Mouse (Mus musculus): ENCODE data around the gene Syvn1. TPM values are rescaled to one million over a fixed set of nuclear protein-coding genes. Genes with fewer than 3 reads are reported as not detected.

Gene Syvn1
- total RNA-seq, 2 experiments from 2014 or later = 15.2 to 16.2 TPM

DNA sequence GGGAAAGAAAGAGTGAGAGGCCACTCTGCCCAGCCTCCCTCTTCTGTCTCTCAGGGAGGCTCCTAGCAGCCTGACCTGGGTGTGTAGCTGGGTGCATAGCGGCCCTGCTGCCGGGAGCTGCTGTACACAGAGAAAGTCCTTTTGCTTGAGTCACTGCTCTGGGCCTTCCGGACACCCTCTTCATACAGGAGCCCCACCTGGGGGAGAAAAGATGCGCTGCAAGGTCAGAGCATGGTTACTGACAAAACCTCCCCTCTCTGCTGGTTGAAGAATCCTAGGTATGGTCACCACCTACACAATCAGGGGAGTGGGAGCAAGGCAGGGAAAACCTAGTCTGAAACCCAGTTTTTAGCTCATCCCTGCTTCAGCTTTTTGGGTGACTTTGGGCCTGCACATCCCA, 22.6 kb downstream of the Syvn1 start:
- no peak for DNase-seq

DNA sequence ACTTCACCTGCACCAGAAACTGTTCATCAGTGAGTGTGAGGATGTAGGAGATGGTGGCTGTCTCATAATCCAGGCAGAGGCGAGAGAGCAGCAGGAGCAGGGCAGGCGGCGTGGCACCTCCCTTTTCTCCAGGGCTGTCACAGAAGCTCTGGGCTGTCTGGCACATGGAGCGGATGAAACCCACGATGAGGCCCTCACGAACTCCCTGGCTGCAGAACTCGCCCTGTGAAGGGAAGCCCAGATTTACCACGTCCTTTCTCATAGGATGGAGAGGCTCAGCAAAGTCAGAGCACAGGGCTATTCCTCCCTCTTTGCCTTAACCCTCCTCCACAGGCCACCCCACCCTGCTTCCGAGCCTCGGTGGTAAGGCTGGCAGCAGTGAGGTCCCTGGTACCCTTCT, 23.5 kb downstream of the Syvn1 start:
- no peak for DNase-seq

DNA sequence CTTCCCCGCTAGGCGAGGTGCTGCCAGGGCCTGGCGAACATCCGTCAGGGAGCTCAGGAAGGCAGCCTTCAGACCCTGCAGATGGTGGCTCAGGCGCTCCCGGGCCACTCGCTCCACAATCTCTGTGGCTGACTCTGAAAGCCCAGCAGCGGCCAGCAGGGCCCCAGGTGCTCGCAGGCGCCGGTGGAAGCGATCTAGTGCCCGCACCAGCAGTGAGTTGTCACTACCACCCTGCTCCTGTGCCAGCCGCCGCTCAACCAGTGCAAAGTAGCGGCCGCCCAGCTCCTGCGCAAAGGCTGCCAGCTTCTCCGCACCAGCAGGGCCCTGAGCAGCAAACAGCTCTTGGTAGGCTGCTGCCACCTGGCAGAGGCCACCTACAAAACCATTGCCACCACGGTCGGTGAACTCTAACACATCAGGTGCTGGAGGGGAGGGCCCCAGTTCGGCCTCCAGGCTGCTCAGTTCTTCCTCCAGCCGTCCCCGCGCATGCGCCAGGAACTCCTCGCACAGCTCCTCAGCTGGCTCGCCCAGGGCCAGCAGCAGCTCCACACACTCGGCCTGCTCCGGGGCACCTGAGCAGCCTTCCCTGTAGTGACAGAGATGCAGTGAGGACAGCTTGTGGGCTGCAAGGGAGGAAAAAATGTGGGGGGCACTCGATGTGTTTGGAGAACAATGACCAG, 24.3 kb downstream of the Syvn1 start:
- no peak for DNase-seq

DNA sequence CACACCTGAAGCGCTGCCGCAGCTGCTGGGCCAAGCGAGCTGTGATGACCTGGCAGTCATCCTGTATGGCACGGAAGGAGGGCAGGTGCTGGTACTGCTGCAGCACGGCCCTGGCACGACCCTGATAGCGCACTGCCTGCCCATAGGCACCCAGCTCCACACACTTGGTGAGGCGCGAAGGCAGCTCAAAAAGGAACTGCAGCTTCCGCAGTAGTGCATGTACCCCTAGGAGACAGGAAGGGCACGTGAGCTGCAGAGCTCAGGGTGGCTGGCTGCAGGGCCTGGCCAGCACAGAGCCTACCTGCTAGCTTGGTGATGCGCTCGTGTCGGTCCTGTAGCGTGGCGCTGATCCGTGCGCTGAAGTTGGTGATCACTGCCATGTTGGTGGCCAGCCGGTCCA, 24.9 kb downstream of the Syvn1 start:
- no peak for DNase-seq

DNA sequence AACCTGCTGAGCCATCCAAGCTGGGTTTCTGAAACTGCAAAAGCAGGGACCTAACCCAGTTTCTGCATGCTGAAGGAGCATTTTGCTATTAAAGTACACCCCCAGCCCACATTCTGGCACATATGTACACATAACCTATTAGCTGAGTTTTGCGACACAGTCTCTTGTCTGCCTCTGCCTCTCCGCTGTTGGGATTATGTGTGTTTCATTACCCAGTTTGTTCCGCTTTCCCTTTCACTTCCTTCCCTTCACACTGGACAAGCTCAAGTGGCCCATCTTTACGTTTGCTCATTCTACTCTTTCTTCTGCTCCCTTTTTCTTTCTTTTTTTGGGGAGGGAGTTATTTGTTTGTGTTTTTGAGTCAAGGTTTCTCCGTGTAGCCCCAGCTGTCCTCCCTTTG, 27.5 kb downstream of the Syvn1 start:
- DNase-seq = no peak

DNA sequence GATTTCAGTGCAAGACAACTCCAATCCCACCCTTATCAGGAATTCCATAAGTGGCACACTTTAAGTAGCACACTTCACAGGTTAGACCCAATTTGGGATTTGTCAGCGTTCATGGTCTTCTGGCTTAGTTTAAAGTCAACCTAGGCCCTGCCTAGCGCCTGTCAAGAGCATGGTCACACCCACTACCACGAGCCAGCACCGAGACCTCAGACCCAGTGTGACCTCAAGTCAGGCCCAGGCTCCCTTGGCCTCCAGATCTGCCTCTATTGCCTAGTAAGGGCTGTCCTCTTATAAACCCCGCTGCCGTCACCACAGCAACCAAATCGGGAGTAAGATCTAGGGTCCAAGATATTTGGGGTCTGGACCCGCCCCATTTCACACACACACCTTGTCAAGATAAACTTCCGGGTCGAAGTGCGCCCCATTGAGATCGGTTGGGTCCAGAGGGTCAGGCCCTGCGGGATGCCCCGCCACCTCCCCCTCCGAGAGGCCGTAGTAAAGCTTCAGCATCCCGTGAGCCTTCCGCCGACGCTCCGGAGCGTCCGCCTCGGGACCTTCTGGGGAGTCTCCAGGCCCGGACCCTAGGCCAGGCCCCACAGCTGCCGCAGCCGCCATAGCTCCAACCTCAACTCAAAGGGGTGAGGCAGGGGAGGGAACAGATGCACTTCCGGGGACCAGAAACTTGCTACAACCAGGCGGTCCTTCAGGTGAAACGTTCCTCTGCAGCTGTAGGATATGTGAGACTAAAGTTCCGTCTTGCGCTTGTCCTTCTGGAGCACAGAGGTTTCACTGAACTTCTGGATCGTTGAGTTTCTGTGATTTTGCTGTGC, 30.4 kb downstream of the Syvn1 start, which contains the start of gene Vps51:
Vps51 (minus strand) TSS at position 668 of the 830 bp plus-strand sequence.
- peak; percentile 83 for DNase-seq

DNA sequence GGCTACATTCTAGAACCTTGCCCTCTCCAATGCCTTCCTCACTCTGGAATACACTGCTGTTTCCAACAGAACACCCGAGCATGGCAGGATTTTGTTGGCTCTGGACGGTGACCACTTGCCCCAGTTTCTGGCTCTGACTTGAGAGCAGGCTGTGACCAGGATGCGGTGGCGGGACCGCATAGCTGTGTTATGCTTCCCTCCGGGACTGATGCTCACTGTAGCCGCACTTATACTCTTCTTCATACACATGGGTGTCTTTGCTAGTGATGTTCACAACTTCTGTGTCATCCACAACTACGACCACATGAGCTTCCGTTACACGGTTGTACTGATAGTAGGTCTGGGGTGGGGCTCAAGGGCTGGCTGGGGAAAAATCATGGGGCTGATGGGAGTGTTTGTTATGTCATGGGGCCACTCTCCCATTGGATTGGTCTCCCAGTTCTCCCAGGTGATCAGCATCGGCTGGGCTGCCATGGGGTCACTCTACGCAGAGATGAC, 33.7 kb downstream of the Syvn1 start, which contains the start of gene Tmem262:
Tmem262 (plus strand) TSS at position 51 of the 498 bp plus-strand sequence.
- no peak for DNase-seq

DNA sequence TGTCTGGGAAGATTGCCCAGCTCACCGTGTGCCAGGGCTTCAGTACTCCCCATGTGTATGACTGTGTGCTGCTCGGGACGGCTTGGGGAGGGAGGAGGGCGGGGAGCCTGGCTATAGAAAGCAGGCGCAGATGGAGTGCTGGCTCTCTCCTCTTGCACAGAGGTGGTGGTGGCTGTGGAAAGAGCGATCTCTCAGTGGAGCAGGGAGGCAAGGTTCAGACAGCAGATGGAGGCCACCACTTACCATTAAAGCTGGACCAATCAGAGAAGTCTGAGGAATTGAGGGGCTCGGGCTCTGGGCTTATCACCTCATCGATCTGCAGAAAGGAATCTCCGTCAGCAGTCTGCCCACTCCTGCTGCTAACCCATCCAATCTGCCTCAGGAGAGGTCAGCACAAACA, 35.8 kb downstream of the Syvn1 start, which contains the start of gene Gm28374:
Gm28374 (minus strand) TSS at position 101 of the 400 bp plus-strand sequence.
- no peak for DNase-seq

DNA sequence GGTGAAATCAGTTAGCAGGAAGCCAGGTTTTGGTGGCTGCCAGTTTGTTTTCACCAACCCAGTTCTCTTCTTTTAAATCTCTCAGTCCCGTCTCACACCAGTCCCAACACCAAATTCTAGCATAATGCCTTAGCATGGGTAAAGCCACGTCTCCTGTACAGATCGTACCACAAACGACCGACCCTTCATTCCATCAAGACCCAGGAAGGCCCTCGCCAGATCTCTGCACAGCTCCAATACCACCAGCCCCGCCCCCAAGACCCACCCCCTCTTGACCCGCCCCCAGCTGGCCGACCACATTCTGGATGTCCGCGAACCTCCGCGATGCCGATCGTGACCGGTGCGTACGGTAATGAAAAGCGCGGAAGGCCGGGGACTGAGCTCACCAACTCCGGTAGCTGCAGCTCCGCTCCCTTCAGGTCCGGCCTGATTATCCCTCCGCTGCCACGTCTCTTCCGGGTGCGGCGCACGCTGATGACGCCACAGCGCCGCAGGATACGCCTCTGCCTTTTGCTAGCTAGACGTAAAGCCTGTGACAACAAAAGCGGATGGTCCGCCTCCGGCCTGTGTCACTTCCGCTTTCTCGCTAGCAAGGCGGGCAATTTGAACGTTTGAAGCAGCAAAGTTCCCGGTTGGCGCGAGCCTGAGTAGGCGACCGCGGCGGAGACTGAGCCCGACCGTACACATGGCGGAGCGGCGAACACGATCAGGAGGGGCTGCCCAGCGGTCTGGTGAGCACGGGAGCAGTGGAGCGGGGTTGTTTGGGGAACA, 38.3 kb downstream of the Syvn1 start, which contains the start of the genes Zfpl1 and Cdca5:
Zfpl1 (minus strand) TSS at position 479 of the 771 bp plus-strand sequence.
Cdca5 (plus strand) TSS at position 506 of the 771 bp plus-strand sequence.
- DNase-seq = peak; percentile 95

DNA sequence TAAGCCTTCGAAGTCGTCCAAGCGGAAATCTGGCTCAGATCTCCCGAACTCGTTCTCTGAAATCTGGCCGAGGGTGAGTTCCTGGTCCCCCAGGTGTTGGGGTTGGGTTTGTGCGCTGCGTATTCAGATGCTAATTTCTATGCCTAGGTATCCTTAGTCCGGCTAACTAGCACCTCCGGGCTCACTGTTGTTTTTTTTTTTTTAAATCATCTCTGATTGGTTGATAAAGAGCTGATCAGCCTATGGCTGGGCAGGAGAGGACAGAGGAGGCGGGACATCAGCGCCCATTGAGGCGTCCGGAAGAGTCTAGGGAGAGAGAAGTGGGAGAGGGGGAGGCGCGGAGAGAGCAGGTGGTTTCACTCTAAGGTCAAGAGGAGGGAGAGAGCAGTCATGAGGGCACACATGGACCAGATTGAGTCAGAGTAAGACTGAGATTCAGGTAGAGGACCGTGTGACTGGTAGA, 39.1 kb downstream of the Syvn1 start:
- peak; percentile 30 for DNase-seq

DNA sequence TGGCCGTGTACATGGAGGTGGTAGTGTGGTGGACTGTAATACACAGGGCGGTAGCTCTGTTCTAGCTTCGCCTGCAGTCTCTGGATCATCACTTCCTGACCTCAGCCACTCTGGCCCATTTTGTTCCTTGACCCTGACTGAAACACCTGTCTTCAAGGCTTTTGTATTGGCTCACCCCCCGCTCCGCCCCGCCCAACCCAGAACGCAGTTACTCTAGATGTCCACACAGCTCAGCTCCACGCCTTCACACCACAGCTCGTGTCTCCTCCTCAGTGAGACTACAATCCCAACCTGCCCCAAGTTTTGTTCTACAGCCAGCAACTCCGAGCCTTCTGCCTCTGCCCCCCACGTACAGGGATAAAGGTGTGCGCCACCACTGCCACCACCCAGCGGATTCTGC, 42.5 kb downstream of the Syvn1 start:
- DNase-seq = no peak

DNA sequence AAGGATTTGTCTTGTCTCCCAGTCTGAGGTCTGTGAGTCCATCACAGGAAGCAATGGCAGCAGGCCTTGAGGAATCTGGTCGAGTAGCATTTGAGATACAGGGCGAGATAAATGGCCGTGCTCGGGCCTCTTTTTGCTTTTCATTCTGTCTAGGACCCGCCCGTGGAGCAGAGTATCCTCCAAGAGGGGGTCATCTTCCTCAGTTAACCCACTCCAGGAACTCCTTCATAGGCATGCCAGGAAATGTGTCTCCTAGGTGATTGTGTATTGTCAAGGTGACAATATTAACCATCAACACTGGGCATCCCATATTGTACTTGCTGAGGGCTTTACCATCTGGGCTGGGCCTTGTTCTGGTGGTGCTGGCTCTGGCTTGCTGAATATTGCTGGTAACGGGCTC, 47.7 kb downstream of the Syvn1 start, which contains the start of gene AC131692.1:
AC131692.1 (plus strand) TSS at position 301 of the 400 bp plus-strand sequence.
- no peak for DNase-seq

DNA sequence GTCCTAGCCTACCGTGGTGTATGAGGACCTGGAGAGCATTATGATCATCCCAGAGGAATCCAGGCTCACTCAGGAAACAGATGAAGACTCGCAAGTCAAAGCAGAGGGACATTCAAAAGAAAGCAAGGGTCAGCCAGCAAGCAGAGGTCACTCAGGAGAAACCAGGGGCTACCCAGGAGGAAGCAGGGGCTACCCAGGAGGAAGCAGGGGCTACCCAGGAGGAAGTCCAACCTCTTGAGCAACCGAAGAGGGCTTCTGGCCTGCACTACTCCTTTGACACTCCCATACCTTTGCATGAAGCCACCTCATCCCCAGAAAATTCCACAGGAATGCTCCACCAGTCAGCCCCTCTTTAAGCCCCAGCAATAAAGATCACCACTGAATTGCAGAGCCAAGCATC, 51.5 kb downstream of the Syvn1 start:
- no peak for DNase-seq

DNA sequence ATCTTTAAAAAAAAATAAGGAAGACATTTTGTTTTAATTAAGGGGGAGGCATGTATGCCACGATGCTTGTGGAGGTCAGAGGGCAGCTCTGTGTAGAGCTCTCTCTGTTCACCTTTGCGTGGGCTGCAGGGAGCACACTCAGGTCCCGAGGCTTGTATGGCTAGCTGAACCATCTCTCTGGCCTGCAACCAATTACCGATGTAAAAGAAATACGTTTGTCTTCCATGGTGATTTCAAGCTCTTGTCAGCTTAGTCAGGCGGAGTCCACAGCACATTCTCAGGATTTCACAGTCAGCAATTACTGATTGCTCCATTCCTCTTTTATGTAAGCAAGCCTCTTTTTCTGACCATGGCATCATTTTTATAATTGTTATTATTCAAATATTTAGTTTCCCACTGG, 54.8 kb downstream of the Syvn1 start:
- DNase-seq = no peak

DNA sequence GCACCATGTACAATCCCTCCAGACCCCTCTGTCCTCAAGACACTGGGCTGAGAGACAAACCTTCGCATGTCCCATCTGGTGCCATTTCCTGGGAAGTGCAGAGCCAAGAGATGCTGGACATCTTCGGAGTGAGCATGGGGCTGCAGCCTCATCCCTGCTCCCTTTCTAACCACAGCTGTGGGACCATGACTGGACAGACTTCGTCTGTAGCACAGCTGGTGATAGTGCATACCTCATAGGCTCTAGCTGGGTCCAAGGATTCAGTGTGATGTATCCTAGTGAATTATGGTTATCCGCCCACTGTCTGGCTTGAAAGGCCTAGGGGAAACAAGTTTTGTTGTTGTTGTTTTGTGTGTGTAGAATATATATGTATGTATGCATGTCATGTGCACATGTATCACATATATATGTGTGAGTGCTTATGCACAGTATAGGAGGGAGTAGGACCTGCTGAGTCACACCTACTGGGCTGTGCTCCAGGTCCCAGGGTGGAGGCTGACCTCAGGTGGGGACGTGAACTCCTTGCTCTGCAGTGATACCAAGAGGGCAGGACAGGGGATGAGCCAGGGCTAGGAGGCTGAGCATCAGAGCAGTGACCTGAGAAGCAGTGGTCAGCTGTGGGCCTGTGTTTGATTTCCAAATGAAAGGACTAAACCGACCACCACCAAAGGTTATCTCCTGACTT, 55.9 kb downstream of the Syvn1 start:
- no peak for DNase-seq

Small RNA genes lying within 50 kb of the gene (microRNA-seq; reads per million reads assigned to microRNA genes)
- 0 to 0.74 reads per million in 2 experiments for gene Mir6988 (ENCODE audit: borderline replicate concordance in 2 of 2)

Other genes with a start within 250 kb of the Syvn1 start
- gene Frmd8, start 171.3 kb upstream of the Syvn1 start, total RNA-seq (2021) = 1 to 10 TPM; 3.7 to 6.4 TPM
- gene Slc25a45, start 168.8 kb upstream of the Syvn1 start, total RNA-seq (2021) = 1 to 10 TPM in 1 of 2 experiments, under 1 TPM in 1; 0.59 to 1.3 TPM
- under 1 TPM; 0.15 to 0.35 TPM for gene Tigd3, start 152.4 kb upstream of the Syvn1 start, total RNA-seq (2021)
- gene Dpf2, start 133.6 kb upstream of the Syvn1 start, total RNA-seq (2021) = 10 to 100 TPM; 80.6 to 83.5 TPM
- gene Cdc42ep2, start 121.8 kb upstream of the Syvn1 start, total RNA-seq (2021) = 10 to 100 TPM; 12.0 to 13.0 TPM
- gene Pola2, start 82.4 kb upstream of the Syvn1 start, total RNA-seq (2021) = 10 to 100 TPM in 1 of 2 experiments, 1 to 10 TPM in 1; 9.2 to 10.8 TPM
- not detected for gene Slc22a20, start 60.4 kb upstream of the Syvn1 start, total RNA-seq (2021)
- gene Capn1, start 30.7 kb upstream of the Syvn1 start, total RNA-seq (2021) = 10 to 100 TPM; 76.8 to 81.5 TPM
- gene Mrpl49, start 11.2 kb downstream of the Syvn1 start, total RNA-seq (2021) = 10 to 100 TPM; 27.2 to 29.2 TPM
- 100 to 1,000 TPM; 317 to 352 TPM for gene Fau, start 11.3 kb downstream of the Syvn1 start, total RNA-seq (2021)
- 1 to 10 TPM; 6.8 to 7.7 TPM for gene Znhit2, start 14.6 kb downstream of the Syvn1 start, total RNA-seq (2021)
- 1 to 10 TPM; 4.2 to 6.9 TPM for gene Tm7sf2, start 21.8 kb downstream of the Syvn1 start, total RNA-seq (2021)
- 10 to 100 TPM; 18.0 to 19.1 TPM for gene Vps51, start 30.7 kb downstream of the Syvn1 start, total RNA-seq (2021)
- gene Tmem262, start 33.5 kb downstream of the Syvn1 start, total RNA-seq (2021) = not detected
- not detected for gene Gm28374, start 35.7 kb downstream of the Syvn1 start, total RNA-seq (2021)
- gene Zfpl1, start 38.4 kb downstream of the Syvn1 start, total RNA-seq (2021) = 10 to 100 TPM; 10.6 to 10.7 TPM
- gene Cdca5, start 38.4 kb downstream of the Syvn1 start, total RNA-seq (2021) = under 1 TPM; 0.23 to 0.67 TPM
- not detected for gene AC131692.1, start 47.8 kb downstream of the Syvn1 start, total RNA-seq (2021)
- gene Naaladl1, start 59.2 kb downstream of the Syvn1 start, total RNA-seq (2021) = not detected
- 10 to 100 TPM in 1 of 2 experiments, 1 to 10 TPM in 1; 8.8 to 10.3 TPM for gene Sac3d1, start 72.1 kb downstream of the Syvn1 start, total RNA-seq (2021)
- 10 to 100 TPM in 1 of 2 experiments, 1 to 10 TPM in 1; 8.7 to 12.4 TPM for gene Snx15, start 81.7 kb downstream of the Syvn1 start, total RNA-seq (2021)
- gene Batf2, start 94.4 kb downstream of the Syvn1 start, total RNA-seq (2021) = under 1 TPM; 0.19 to 0.72 TPM
- gene Arl2, start 95.0 kb downstream of the Syvn1 start, total RNA-seq (2021) = 10 to 100 TPM; 53.8 to 59.2 TPM
- gene Majin, start 137.8 kb downstream of the Syvn1 start, total RNA-seq (2021) = not detected
- not detected for gene Gpha2, start 179.8 kb downstream of the Syvn1 start, total RNA-seq (2021)
- 10 to 100 TPM; 28.8 to 32.5 TPM for gene Ppp2r5b, start 189.3 kb downstream of the Syvn1 start, total RNA-seq (2021)
- 10 to 100 TPM; 15.3 to 16.7 TPM for gene Atg2a, start 195.1 kb downstream of the Syvn1 start, total RNA-seq (2021)
- 10 to 100 TPM; 33.1 to 34.3 TPM for gene Ehd1, start 230.1 kb downstream of the Syvn1 start, total RNA-seq (2021)